Mouse (Mus musculus): Measurements from ENCODE around the gene Kcns1.

DNA sequence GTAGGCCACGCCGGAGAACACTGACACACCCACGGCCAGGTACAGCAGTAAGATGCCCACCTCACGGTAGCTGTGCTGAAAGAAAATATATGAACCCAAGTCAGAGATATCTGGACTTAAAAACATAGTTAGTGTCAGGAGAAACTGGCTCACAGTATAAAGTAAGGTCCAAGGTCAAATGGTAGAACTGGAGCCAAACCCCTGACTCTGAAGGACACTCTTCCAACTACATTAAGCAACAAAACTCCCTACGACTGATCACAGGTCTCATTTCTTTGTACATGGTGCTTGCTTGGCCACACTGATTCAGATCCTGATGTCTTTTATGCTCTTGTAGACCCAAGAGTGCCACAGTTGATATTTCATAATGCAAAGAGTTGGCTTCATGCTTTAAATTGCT lies 6.0 kb downstream of the Kcns1 start:
- TF ChIP-seq EP300 (IDR thresholded peaks at IDR 0.05; ENCODE audit: low read depth), result no peak
- TF ChIP-seq CTCF (IDR thresholded peaks at IDR 0.05; ENCODE audit: low read depth), result no peak

Data from liver, postnatal 0 days (tissue).